Mouse (Mus musculus): ENCODE measurements around the gene Clip4. TPM values are rescaled to one million over a fixed set of nuclear protein-coding genes. Genes with fewer than 3 reads are reported as not detected.

The Clip4 gene
- total and polyA plus RNA-seq, 3 experiments = 0.23 TPM; not detected in 2

DNA sequence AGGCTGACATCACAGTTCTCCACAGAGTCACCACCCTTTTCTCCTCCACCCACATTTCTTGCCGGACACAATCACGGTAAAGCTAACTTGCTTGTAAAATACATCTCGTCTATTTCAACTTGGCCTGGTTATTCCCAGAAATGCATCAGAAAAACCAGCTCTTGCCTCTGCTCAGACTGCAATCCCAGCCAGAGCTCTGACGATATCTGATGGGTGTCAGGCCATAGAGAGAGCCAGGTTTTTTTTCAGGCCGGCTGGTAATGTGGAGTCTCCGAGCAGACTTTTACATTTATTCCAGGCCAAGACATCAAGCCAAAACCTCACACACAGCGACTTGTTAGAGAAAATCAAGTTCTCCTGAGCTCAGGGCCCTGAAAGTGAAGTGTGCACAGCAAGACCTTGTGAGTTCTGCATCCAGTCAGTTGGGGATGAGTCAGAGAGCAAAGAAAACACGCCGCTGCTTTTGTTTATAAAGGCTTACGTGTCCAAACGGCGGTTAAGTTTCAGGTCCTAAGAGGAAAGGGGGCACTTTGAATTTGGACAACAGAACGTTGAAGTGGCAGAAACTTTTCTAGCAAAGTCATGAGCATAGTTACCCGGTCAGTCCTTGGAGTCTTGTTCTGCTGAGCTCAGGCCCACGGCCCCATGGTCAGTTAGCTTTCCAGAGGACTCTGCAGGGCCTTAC lies 27.4 kb downstream of the Clip4 start:
- H3K36me3 ChIP-seq (replicated peaks in 1 of 2; ENCODE audit: control insufficient read depth in 1 of 2, insufficient read depth in 1 of 2, low read length in 1 of 2) = no peaks in the 10 kb centered on the region
- no peaks in the 10 kb centered on the region for H3K79me2 ChIP-seq (replicated peaks; ENCODE audit: control insufficient read depth, extremely low read depth, insufficient read depth, poor library complexity, severe bottlenecking)
- no peak overlapping the region for H3K4me2 ChIP-seq (ENCODE audit: insufficient read depth, low read depth, poor library complexity, severe bottlenecking)
- no peak for TF ChIP-seq SMC3 (IDR thresholded peaks at IDR 0.05; ENCODE audit: low read depth, low read length)
- TF ChIP-seq EP300 (IDR thresholded peaks at IDR 0.05; ENCODE audit: low read length) = no peak
- TF ChIP-seq ZC3H11A (IDR thresholded peaks at IDR 0.05; ENCODE audit: low read depth, low read length) = no peak
- TF ChIP-seq NELFE (IDR thresholded peaks at IDR 0.05; ENCODE audit: low read depth, low read length) = no peak
- TF ChIP-seq GABPA (IDR thresholded peaks at IDR 0.05; ENCODE audit: insufficient replicate concordance, low read depth, low read length) = no peak
- no peak for TF ChIP-seq MAZ (IDR thresholded peaks at IDR 0.05; ENCODE audit: low read depth, low read length)
- no peak for TF ChIP-seq HCFC1 (IDR thresholded peaks at IDR 0.05; ENCODE audit: low read depth, low read length)
- no peak for TF ChIP-seq ETS1 (conservative IDR thresholded peaks at IDR 0.05; ENCODE audit: low read depth, low read length)
- no peak for TF ChIP-seq JUN (IDR thresholded peaks at IDR 0.05; ENCODE audit: insufficient read depth, low read depth, low read length)
- no peak for TF ChIP-seq PAX5 (IDR thresholded peaks at IDR 0.05; ENCODE audit: low read length)
- TF ChIP-seq POLR2AphosphoS2 (IDR thresholded peaks at IDR 0.05; ENCODE audit: low read depth, low read length) = no peak
- TF ChIP-seq MEF2A (IDR thresholded peaks at IDR 0.05; ENCODE audit: borderline replicate concordance, low read depth, low read length) = no peak
- no peak for TF ChIP-seq TBP (conservative IDR thresholded peaks at IDR 0.05; ENCODE audit: low read depth, low read length)
- no peak for TF ChIP-seq CTCF (conservative IDR thresholded peaks at IDR 0.05 in 1 of 2, IDR thresholded peaks at IDR 0.05 in 1 of 2; ENCODE audit: low read depth in 2 of 2, low read length in 2 of 2)
- TF ChIP-seq USF2 (conservative IDR thresholded peaks at IDR 0.05; ENCODE audit: low read depth, low read length) = no peak
- no peak for TF ChIP-seq JUND (conservative IDR thresholded peaks at IDR 0.05; ENCODE audit: low read depth, low read length)
- no peak for DNase-seq (ENCODE audit: extremely low read depth)
- no peak overlapping the region for H3K27ac ChIP-seq (ENCODE audit: insufficient read depth, low read depth)
- H3K4me1 ChIP-seq (ENCODE audit: control insufficient read depth in 1 of 2, insufficient read depth in 2 of 2) = no peaks in the 10 kb centered on the region
- no peak overlapping the region for H3K4me3 ChIP-seq (replicated peaks in 1 of 3; ENCODE audit: low read depth in 2 of 3, low read length in 2 of 3, poor library complexity in 1 of 3)
- dilution Hi-C loops (cut with MboI; ENCODE audit: extremely low pct_ligation_motif_present, extremely low pct_unique_long_range_greater_than_20kb, low sequenced_read_pairs) = no loop called here
- H3K9ac ChIP-seq (ENCODE audit: insufficient read depth, low read depth) = no peak overlapping the region
- in situ Hi-C loops (cut with MboI; ENCODE audit: low pct_ligation_motif_present, low pct_unique_long_range_greater_than_20kb, low sequenced_read_pairs) = no loop called here
- H3K9me3 ChIP-seq (replicated peaks; ENCODE audit: low read length) = no peaks in the 10 kb centered on the region
- no peaks in the 10 kb centered on the region for H3K27me3 ChIP-seq (replicated peaks)

DNA sequence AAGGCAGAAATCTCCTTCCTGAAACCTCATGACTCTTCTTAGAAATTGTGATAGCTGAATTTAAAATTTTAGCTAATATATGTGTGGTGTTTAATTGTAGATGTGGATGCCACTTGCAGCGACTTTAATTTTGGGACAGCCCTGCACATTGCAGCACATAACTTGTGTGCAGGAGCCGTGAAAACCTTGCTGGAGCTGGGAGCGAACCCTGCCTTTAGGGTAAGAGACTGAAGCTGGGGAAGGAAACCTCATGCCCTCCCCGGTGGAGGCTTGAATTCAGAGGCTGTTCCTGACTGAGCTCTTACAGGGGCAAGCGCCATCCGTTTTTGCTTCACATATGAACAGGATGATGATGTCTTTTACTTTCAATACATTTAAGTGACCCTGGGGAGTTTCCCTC lies 35.2 kb downstream of the Clip4 start:
- dilution Hi-C loops (cut with MboI; ENCODE audit: extremely low pct_ligation_motif_present, extremely low pct_unique_long_range_greater_than_20kb, low sequenced_read_pairs) (no loop called here), in situ Hi-C loops (cut with MboI; ENCODE audit: low pct_ligation_motif_present, low pct_unique_long_range_greater_than_20kb, low sequenced_read_pairs) (no loop called here)
- H3K4me1 ChIP-seq (ENCODE audit: control insufficient read depth in 1 of 2, insufficient read depth in 2 of 2) = no peaks in the 10 kb centered on the region
- no peaks in the 10 kb centered on the region for H3K36me3 ChIP-seq (replicated peaks in 1 of 2; ENCODE audit: control insufficient read depth in 1 of 2, insufficient read depth in 1 of 2, low read length in 1 of 2)
- H3K4me2 ChIP-seq (ENCODE audit: insufficient read depth, low read depth, poor library complexity, severe bottlenecking) = no peak overlapping the region
- TF ChIP-seq MAZ (IDR thresholded peaks at IDR 0.05; ENCODE audit: low read depth, low read length) = no peak
- TF ChIP-seq ZKSCAN1 (IDR thresholded peaks at IDR 0.05; ENCODE audit: borderline replicate concordance, low read depth, low read length) = no peak
- TF ChIP-seq KAT2A (IDR thresholded peaks at IDR 0.05; ENCODE audit: insufficient replicate concordance, low read length) = no peak
- TF ChIP-seq ELF1 (IDR thresholded peaks at IDR 0.05; ENCODE audit: low read depth, low read length) = no peak
- TF ChIP-seq GABPA (IDR thresholded peaks at IDR 0.05; ENCODE audit: insufficient replicate concordance, low read depth, low read length) = no peak
- H3K4me3 ChIP-seq (replicated peaks in 1 of 3; ENCODE audit: low read depth in 2 of 3, low read length in 2 of 3, poor library complexity in 1 of 3) = no peak overlapping the region
- no peak for DNase-seq (ENCODE audit: extremely low read depth)
- H3K27me3 ChIP-seq (replicated peaks) = no peaks in the 10 kb centered on the region
- H3K27ac ChIP-seq (ENCODE audit: insufficient read depth, low read depth) = no peak overlapping the region
- H3K9me3 ChIP-seq (replicated peaks; ENCODE audit: low read length) = peaks cover 3% of the 10 kb centered on the region
- H3K9ac ChIP-seq (ENCODE audit: insufficient read depth, low read depth) = no peak overlapping the region
- no peaks in the 10 kb centered on the region for H3K79me2 ChIP-seq (replicated peaks; ENCODE audit: control insufficient read depth, extremely low read depth, insufficient read depth, poor library complexity, severe bottlenecking)

Measured in CH12.LX (cell line).